Mouse (Mus musculus): ENCODE measurements around the gene Cdkn2d. TPM values are rescaled to one million over a fixed set of nuclear protein-coding genes. Genes with fewer than 3 reads are reported as not detected.

Gene Cdkn2d
- 57.7 TPM in 2 replicates for polyA plus RNA-seq (2015; fragmentation: Nextera tagmentation; extraction: Ambion mirVana)

DNA sequence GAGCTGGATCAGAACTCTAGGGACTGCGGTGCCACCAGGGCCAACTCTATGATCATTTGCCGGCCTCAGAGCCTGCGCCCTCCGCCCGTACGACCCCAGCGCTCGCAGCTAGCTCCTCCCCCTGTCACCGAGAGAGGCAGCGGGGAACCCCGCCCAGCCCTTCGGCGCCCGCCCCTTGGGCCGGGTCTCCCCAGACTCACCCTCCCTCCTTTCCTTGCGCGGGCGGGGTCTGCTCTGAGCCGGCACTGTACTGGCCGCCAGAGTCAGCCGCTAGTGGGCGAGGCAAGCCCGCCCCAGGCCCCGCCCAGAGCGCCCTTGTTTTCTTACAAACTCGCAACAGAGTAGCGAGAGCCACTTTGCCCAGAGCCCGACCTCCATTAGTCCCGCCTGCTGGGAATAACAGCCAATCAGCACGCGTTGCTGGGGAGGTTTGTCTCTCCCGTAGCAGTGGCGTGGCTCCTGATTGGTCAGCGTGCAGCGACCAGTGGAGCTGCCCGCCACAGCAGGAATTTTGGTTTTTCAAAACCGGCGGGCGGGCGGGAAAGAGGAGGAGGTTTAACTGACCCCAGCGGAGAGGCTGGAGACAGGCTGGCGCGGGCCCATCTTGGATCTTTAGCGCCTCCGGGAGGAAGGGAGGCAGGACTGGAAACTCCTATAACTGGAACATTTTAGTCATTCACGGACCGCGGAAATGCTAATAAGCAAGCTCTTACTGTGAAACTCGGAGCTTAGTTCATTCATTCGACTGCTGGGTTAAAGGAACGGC lies at the start of gene Cdkn2d:
TSS of gene Cdkn2d (minus strand) at position 386 of the 766 bp plus-strand sequence.
- Histone ChIP-seq H3K36me3 (ENCODE audit: control insufficient read depth, insufficient read depth, low read length) (no peaks in the 10 kb centered on the region), H3K27me3 (ENCODE audit: control insufficient read depth, insufficient read depth, low read depth, low read length) (no peaks in the 10 kb centered on the region), H3K4me1 (replicated peaks; ENCODE audit: control insufficient read depth, insufficient read depth, low read length) (peaks cover 28% of the 10 kb centered on the region), H3K9ac (ENCODE audit: low read length) (peak within 1 kb of the TSS; percentile 75), H3K9me3 (ENCODE audit: control insufficient read depth, low read length) (no peaks in the 10 kb centered on the region), H3K4me3 (ENCODE audit: low read length) (peak within 1 kb of the TSS; percentile 75), H3K4me2 (ENCODE audit: low read depth, low read length) (peak within 1 kb of the TSS; percentile 61), H3K27ac (ENCODE audit: low read length) (peak within 1 kb of the TSS; percentile 92)
- under 1% methylated on average over 49 of the region's 51 CpGs for WGBS
- ATAC-seq (ENCODE audit: low read depth) = peak; percentile 95

DNA sequence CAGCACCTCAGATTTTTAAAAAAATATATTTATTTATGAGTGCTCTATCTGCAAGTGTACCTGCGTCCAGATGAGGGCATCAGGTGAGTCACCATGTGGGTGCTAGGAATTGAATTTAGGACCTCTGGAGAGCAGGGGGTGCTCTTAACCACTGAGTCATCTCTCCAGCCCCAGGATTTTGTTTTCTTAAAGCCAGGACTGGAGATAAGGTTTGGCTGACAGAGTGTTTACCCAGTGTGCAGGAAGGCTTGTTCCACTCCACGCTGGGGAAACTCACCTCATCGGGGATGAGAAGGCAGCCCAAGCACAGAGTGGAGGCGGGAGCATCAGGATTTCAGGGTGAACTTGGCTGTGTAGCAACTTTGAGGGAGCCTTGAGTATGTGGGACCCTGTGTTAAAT lies 49.2 kb upstream of the Cdkn2d start:
- peak overlapping the region; percentile 43; the same call in 1 of the 2 replicates for H3K27ac ChIP-seq (ENCODE audit: low read length)
- no peak overlapping the region for H3K4me3 ChIP-seq (ENCODE audit: low read length)
- peaks cover 21% of the 10 kb centered on the region for H3K36me3 ChIP-seq (ENCODE audit: control insufficient read depth, insufficient read depth, low read length)
- H3K9ac ChIP-seq (ENCODE audit: low read length) = no peak overlapping the region
- ATAC-seq (ENCODE audit: low read depth) = peak; percentile 24; the same call in 1 of the 2 replicates
- no peaks in the 10 kb centered on the region for H3K9me3 ChIP-seq (ENCODE audit: control insufficient read depth, low read length)
- 0 out of 2 replicates have a peak overlapping the region, but pooled peaks have one; percentile 22 for H3K4me2 ChIP-seq (ENCODE audit: low read depth, low read length)
- H3K4me1 ChIP-seq (replicated peaks; ENCODE audit: control insufficient read depth, insufficient read depth, low read length) = peaks cover 6% of the 10 kb centered on the region; the same call in 1 of the 2 replicates
- 33% methylated on average over 4 of the region's 4 CpGs for WGBS
- H3K27me3 ChIP-seq (ENCODE audit: control insufficient read depth, insufficient read depth, low read depth, low read length) = no peaks in the 10 kb centered on the region

DNA sequence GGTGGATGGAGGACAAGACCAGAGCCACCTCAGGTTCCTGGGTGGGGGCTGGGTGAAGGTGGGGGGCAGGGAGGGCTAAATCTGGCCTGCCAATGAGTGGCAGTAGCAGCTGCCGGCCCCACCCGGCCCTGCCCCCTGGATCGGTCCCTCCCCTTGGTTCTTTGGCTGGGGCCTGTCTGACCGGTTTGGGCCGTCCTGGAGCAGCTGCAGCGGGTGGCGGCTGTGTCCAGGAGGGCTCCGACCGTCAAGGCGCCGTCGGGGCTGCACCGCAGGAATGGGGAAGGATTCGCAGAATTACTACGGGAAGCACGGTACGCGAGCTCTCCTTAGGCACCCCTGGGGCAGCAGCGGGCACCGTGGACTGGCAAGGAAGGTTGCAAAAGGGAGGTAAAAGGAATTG lies 46.4 kb upstream of the Cdkn2d start:
- H3K36me3 ChIP-seq (ENCODE audit: control insufficient read depth, insufficient read depth, low read length) = peaks cover 9% of the 10 kb centered on the region

DNA sequence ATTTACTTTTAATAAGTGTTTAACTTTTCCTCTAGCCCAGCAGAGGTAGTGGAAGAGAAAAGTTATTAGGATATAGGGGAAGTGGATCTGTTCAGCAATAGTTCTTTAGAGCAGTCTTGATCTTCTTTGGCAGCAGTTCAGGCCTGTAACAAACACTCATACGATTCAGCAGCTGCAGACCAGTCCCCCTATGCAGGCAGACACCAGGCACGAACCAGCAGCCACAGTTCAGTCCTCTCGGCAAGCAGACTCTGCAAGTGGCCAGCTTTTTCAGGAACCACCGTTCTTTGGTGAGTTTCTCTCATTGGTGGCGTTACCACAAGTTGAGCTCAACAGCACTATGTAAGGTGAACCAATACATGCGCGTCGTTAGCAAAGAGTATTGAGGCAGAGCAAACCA lies 45.3 kb upstream of the Cdkn2d start:
- Histone ChIP-seq H3K4me3 (ENCODE audit: low read length) (no peak overlapping the region), H3K4me2 (ENCODE audit: low read depth, low read length) (no peak overlapping the region), H3K27ac (ENCODE audit: low read length) (no peak overlapping the region), H3K27me3 (ENCODE audit: control insufficient read depth, insufficient read depth, low read depth, low read length) (no peaks in the 10 kb centered on the region), H3K9me3 (ENCODE audit: control insufficient read depth, low read length) (no peaks in the 10 kb centered on the region), H3K36me3 (ENCODE audit: control insufficient read depth, insufficient read depth, low read length) (no peaks in the 10 kb centered on the region; the same call in 1 of the 2 replicates), H3K9ac (ENCODE audit: low read length) (no peak overlapping the region), H3K4me1 (replicated peaks; ENCODE audit: control insufficient read depth, insufficient read depth, low read length) (peaks cover 27% of the 10 kb centered on the region)
- 64% methylated on average over 8 of the region's 8 CpGs for WGBS
- no peak for ATAC-seq (ENCODE audit: low read depth)

More for the DNA sequence above, 46.4 kb upstream of the Cdkn2d start:
- Histone ChIP-seq H3K9ac (ENCODE audit: low read length) (peak overlapping the region; percentile 69), H3K4me1 (replicated peaks; ENCODE audit: control insufficient read depth, insufficient read depth, low read length) (peaks cover 21% of the 10 kb centered on the region), H3K4me2 (ENCODE audit: low read depth, low read length) (peak overlapping the region; percentile 52), H3K27ac (ENCODE audit: low read length) (peak overlapping the region; percentile 82), H3K9me3 (ENCODE audit: control insufficient read depth, low read length) (no peaks in the 10 kb centered on the region), H3K27me3 (ENCODE audit: control insufficient read depth, insufficient read depth, low read depth, low read length) (no peaks in the 10 kb centered on the region), H3K4me3 (ENCODE audit: low read length) (peak overlapping the region; percentile 56)
- ATAC-seq (ENCODE audit: low read depth) = peak; percentile 92
- 30% methylated on average over 20 of the region's 20 CpGs for WGBS

DNA sequence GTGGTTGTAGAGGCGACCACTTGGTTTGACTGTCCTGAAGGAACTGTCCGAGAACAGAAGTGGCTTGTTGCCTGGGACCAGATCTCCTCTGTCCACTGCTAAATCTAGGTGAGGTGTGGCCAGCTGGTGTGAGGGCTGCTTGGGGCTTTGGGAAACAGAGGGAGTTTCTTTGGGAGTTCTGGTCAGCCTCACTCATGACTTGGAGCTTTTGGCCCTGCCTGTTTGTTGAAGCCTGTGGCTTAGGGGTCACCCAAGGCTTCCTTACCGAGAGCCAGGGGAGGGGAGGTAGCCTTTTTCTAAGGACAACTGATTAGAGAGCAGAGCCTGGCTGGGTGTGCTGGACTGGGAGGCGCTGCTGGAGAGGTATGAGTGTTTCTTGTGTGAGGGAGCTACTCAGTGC lies 44.2 kb upstream of the Cdkn2d start:
- Histone ChIP-seq H3K4me2 (ENCODE audit: low read depth, low read length) (no peak overlapping the region), H3K9ac (ENCODE audit: low read length) (0 out of 2 replicates have a peak overlapping the region, but pooled peaks have one; percentile 34), H3K36me3 (ENCODE audit: control insufficient read depth, insufficient read depth, low read length) (no peaks in the 10 kb centered on the region; the same call in 1 of the 2 replicates), H3K9me3 (ENCODE audit: control insufficient read depth, low read length) (no peaks in the 10 kb centered on the region), H3K27me3 (ENCODE audit: control insufficient read depth, insufficient read depth, low read depth, low read length) (no peaks in the 10 kb centered on the region), H3K4me1 (replicated peaks; ENCODE audit: control insufficient read depth, insufficient read depth, low read length) (peaks cover 28% of the 10 kb centered on the region), H3K4me3 (ENCODE audit: low read length) (no peak overlapping the region), H3K27ac (ENCODE audit: low read length) (no peak overlapping the region)
- no peak for ATAC-seq (ENCODE audit: low read depth)
- WGBS = 63% methylated on average over 4 of the region's 4 CpGs

DNA sequence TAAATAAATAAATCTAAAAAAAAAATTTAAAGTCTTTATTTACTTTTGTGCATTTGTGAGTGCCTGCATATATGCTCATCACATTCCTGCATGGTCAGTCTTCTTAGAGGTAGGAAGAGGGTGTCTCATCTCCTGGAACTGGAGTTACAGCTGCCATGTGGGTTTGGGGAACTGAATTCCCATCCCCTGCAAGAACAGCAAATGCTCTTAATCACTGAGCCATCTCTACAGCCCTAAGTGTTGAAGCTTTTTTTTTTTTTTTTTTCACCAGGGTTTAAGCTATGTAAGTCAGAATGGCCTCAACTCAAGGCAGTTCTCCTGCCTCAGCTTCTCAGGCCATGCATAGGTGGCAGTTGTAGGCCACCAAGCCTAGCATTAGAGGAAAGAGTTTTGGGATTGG lies 43.5 kb upstream of the Cdkn2d start:
- no peak overlapping the region for H3K4me2 ChIP-seq (ENCODE audit: low read depth, low read length)
- no peak for ATAC-seq (ENCODE audit: low read depth)
- no peak overlapping the region for H3K4me3 ChIP-seq (ENCODE audit: low read length)
- H3K27ac ChIP-seq (ENCODE audit: low read length) = no peak overlapping the region
- H3K9ac ChIP-seq (ENCODE audit: low read length) = no peak overlapping the region
- no peaks in the 10 kb centered on the region for H3K9me3 ChIP-seq (ENCODE audit: control insufficient read depth, low read length)
- no peaks in the 10 kb centered on the region for H3K36me3 ChIP-seq (ENCODE audit: control insufficient read depth, insufficient read depth, low read length)
- H3K4me1 ChIP-seq (replicated peaks; ENCODE audit: control insufficient read depth, insufficient read depth, low read length) = peaks cover 34% of the 10 kb centered on the region
- H3K27me3 ChIP-seq (ENCODE audit: control insufficient read depth, insufficient read depth, low read depth, low read length) = no peaks in the 10 kb centered on the region

DNA sequence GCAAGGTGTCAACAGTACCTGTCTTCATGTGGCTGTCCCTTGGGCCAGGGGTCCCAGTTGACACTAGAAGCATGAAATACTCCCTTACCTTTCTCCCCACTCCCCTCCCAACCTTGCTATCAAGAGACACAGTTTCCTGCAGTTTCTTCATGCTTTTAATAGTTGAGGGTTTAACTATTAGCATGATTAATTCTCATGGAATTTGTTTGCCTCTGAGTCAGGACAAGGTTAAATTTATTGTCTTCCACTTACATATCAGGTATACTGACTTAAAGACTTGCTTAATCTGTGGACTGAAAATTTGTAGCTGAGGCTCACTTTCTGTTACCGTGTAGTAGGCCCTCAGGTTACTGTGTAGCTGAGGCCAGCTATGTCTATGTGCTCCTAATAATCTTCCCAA lies 42.3 kb upstream of the Cdkn2d start:
- Histone ChIP-seq H3K4me3 (ENCODE audit: low read length) (no peak overlapping the region), H3K27me3 (ENCODE audit: control insufficient read depth, insufficient read depth, low read depth, low read length) (no peaks in the 10 kb centered on the region), H3K9me3 (ENCODE audit: control insufficient read depth, low read length) (no peaks in the 10 kb centered on the region), H3K36me3 (ENCODE audit: control insufficient read depth, insufficient read depth, low read length) (no peaks in the 10 kb centered on the region), H3K4me1 (replicated peaks; ENCODE audit: control insufficient read depth, insufficient read depth, low read length) (peaks cover 38% of the 10 kb centered on the region), H3K27ac (ENCODE audit: low read length) (peak overlapping the region; percentile 88), H3K9ac (ENCODE audit: low read length) (no peak overlapping the region), H3K4me2 (ENCODE audit: low read depth, low read length) (no peak overlapping the region)
- WGBS = 79% methylated on average over 1 of the region's 1 CpGs
- no peak for ATAC-seq (ENCODE audit: low read depth)

DNA sequence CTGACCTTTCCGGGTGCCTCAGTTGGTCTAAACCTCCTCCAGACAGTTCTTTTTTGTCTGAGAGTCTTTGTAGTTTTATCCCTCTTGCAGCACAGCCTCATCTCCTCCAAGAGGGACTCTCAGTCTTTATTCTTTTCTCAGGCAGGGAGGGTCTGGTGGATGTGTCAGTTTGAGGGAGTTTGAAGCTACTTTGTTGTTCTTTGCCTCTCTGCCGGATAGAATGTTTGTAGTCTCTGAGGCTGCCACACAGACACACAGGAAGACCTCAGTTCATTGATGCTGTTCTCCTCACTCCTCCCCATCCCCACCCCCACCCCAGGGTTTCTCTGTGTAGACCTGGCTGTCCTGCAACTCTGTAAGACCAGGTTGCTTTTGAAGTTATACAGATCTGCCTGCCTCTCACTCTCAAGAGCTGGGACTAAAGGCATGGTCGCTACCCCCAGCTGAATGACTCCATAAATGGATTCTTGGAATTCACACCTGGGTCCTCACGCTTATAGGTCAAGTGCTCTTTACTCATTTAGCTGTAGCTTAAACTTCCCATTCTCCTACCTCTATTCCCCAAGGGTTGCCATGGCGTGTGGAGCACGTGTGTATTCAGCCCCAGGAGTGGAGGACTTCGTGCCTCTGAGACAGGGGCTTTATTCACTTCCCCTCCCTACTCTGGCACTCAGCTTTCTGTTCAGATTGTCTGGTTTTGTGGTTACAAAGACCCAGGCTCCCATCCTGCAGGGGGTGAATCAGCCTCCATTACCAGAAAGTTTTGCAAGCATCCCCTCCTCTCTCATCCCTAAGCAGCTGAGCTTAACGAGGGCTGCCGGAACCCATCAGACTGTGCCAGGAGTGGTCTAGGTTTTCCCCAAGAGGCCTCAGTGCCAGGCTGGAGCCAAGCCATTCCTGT lies 41.2 kb upstream of the Cdkn2d start:
- H3K4me3 ChIP-seq (ENCODE audit: low read length) = no peak overlapping the region
- no peak overlapping the region for H3K4me2 ChIP-seq (ENCODE audit: low read depth, low read length)
- H3K27ac ChIP-seq (ENCODE audit: low read length) = peak overlapping the region; percentile 88
- no peaks in the 10 kb centered on the region for H3K27me3 ChIP-seq (ENCODE audit: control insufficient read depth, insufficient read depth, low read depth, low read length)
- ATAC-seq (ENCODE audit: low read depth) = peak; percentile 82
- peaks cover 42% of the 10 kb centered on the region for H3K4me1 ChIP-seq (replicated peaks; ENCODE audit: control insufficient read depth, insufficient read depth, low read length)
- H3K36me3 ChIP-seq (ENCODE audit: control insufficient read depth, insufficient read depth, low read length) = no peaks in the 10 kb centered on the region
- H3K9ac ChIP-seq (ENCODE audit: low read length) = peak overlapping the region; percentile 22; the same call in 1 of the 2 replicates
- H3K9me3 ChIP-seq (ENCODE audit: control insufficient read depth, low read length) = no peaks in the 10 kb centered on the region
- 34% methylated on average over 9 of the region's 9 CpGs for WGBS
